Mouse (Mus musculus) midbrain, embryonic 11.5 days (tissue): ENCODE measurements around the gene Ptprm. TPM values are rescaled to one million over a fixed set of nuclear protein-coding genes. Genes with fewer than 3 reads are reported as not detected.
A peak's percentile ranks its signal among the peaks of the same experiment; 100 is the strongest.

Experiments used
- ATAC-seq: fragments of 200-750 bp; cut with Nextera tagmentation; 2 replicates; pipeline ENCODE4 v1.8.0; 2017; ENCODE audit warnings: moderate TSS enrichment, moderate library complexity; ENCODE audit not compliant: low FRiP score
- DNase-seq: peaks from one replicate; pipeline ENCODE4 v3.0.0; 2015; ENCODE audit warnings: low spot score; ENCODE audit errors: missing footprints
- H3K27ac ChIP-seq: fragments of 300-500 bp; sonication (generic); 2 replicates; pipeline ENCODE4 v1.5.1; 2014; ENCODE audit warnings: low read depth, low read length
- H3K27me3 ChIP-seq: fragments of 300-500 bp; sonication (generic); 2 replicates; pipeline ENCODE4 v1.6.1; 2014; ENCODE audit warnings: mild to moderate bottlenecking, low read length, moderate library complexity, mixed read lengths; ENCODE audit not compliant: control insufficient read depth, insufficient read depth
- H3K36me3 ChIP-seq: fragments of 300-500 bp; sonication (generic); 2 replicates; pipeline ENCODE4 v1.6.1; 2014; ENCODE audit warnings: mild to moderate bottlenecking, low read length, moderate library complexity, mixed read lengths; ENCODE audit not compliant: control insufficient read depth, insufficient read depth
- H3K4me1 ChIP-seq: fragments of 300-500 bp; sonication (generic); 2 replicates; pipeline ENCODE4 v1.6.1; 2014; ENCODE audit warnings: low read length; ENCODE audit not compliant: control insufficient read depth, insufficient read depth
- H3K4me2 ChIP-seq: fragments of 300-500 bp; sonication (generic); 2 replicates; pipeline ENCODE4 v1.6.1; 2014; ENCODE audit warnings: mild to moderate bottlenecking, moderate library complexity
- H3K4me3 ChIP-seq: fragments of 300-500 bp; sonication (generic); 2 replicates; pipeline ENCODE4 v1.5.1; 2014; ENCODE audit warnings: low read depth, low read length
- H3K9ac ChIP-seq: fragments of 300-500 bp; sonication (generic); 2 replicates; pipeline ENCODE4 v1.6.1; 2014; ENCODE audit warnings: low read length
- H3K9me3 ChIP-seq: fragments of 300-500 bp; sonication (generic); 2 replicates; pipeline ENCODE4 v1.6.1; 2016; ENCODE audit warnings: low read length; ENCODE audit not compliant: control insufficient read depth
- WGBS: fragments of 180-500 bp; shearing (Covaris S2); extraction: QIAGEN DNeasy Blood & Tissue Kit; methylation state at CpG from one replicate; pipeline ENCODE4 v1.1.7; 2014; 5-methylcytosine and 5-hydroxymethylcytosine counted together
- polyA plus RNA-seq: library from polyadenylated mRNA; unstranded; fragments of >200 nt; fragmentation: Nextera tagmentation; extraction: Ambion mirVana; gene quantifications from 2 replicates; pipeline ENCODE4 v1.2.1, GENCODE M21; 2014

Gene Ptprm
- polyA plus RNA-seq, 1 experiment from 2014 or later: 8.9 TPM

GRCm38 (mm10) chr17:66779026-66779425 is 575.2 kb downstream of the Ptprm start:
- ATAC-seq (no peak), DNase-seq (peak; percentile 77)
- Histone ChIP-seq H3K27me3 (no peaks in the 10 kb centered on the region), H3K27ac (no peak overlapping the region), H3K36me3 (no peaks in the 10 kb centered on the region), H3K4me1 (no peaks in the 10 kb centered on the region), H3K9ac (no peak overlapping the region), H3K4me3 (no peak overlapping the region), H3K4me2 (no peak overlapping the region), H3K9me3 (no peaks in the 10 kb centered on the region)
- 77% methylated on average over 1 of the region's 1 CpGs for WGBS

- Histone ChIP-seq H3K4me1 (no peaks in the 10 kb centered on the region), H3K9me3 (no peaks in the 10 kb centered on the region), H3K27ac (no peak overlapping the region), H3K27me3 (no peaks in the 10 kb centered on the region), H3K9ac (no peak overlapping the region), H3K36me3 (no peaks in the 10 kb centered on the region), H3K4me2 (no peak overlapping the region), H3K4me3 (no peak overlapping the region)
- peak; percentile 69 for DNase-seq
- 90% methylated on average over 14 of the region's 14 CpGs for WGBS
- ATAC-seq: no peak
These were observed 584.6 kb downstream of the Ptprm start for GRCm38 (mm10) chr17:66769365-66770363.

GRCm38 (mm10) chr17:66768689-66769275 is 585.5 kb downstream of the Ptprm start:
- no peak overlapping the region for H3K27ac ChIP-seq
- no peak overlapping the region for H3K4me3 ChIP-seq
- no peaks in the 10 kb centered on the region for H3K27me3 ChIP-seq
- no peak overlapping the region for H3K9ac ChIP-seq
- no peak overlapping the region for H3K4me2 ChIP-seq
- H3K4me1 ChIP-seq: no peaks in the 10 kb centered on the region
- DNase-seq (peak; percentile 77), ATAC-seq (peak; percentile 46; the same call in 1 of the 2 replicates)
- H3K9me3 ChIP-seq: no peaks in the 10 kb centered on the region
- WGBS: 60% methylated on average over 11 of the region's 11 CpGs
- H3K36me3 ChIP-seq: no peaks in the 10 kb centered on the region

GRCm38 (mm10) chr17:66766166-66766565 is 588.1 kb downstream of the Ptprm start:
- no peaks in the 10 kb centered on the region for H3K9me3 ChIP-seq
- WGBS: 90% methylated on average over 6 of the region's 6 CpGs
- ATAC-seq (no peak), DNase-seq (peak; percentile 67)
- H3K27ac ChIP-seq: no peak overlapping the region
- no peak overlapping the region for H3K4me3 ChIP-seq
- H3K4me1 ChIP-seq: 0 out of 2 replicates have a peak, but pooled peaks cover 7% of the 10 kb centered on the region
- no peaks in the 10 kb centered on the region for H3K36me3 ChIP-seq
- H3K9ac ChIP-seq: no peak overlapping the region
- H3K4me2 ChIP-seq: no peak overlapping the region
- H3K27me3 ChIP-seq: no peaks in the 10 kb centered on the region

GRCm38 (mm10) chr17:66764435-66764834 is 589.8 kb downstream of the Ptprm start:
- Histone ChIP-seq H3K9me3 (no peaks in the 10 kb centered on the region), H3K36me3 (no peaks in the 10 kb centered on the region), H3K4me3 (no peak overlapping the region), H3K4me2 (no peak overlapping the region), H3K9ac (no peak overlapping the region), H3K27ac (no peak overlapping the region), H3K4me1 (0 out of 2 replicates have a peak, but pooled peaks cover 8% of the 10 kb centered on the region), H3K27me3 (no peaks in the 10 kb centered on the region)
- ATAC-seq: no peak
- DNase-seq: no peak
- 81% methylated on average over 2 of the region's 2 CpGs for WGBS

GRCm38 (mm10) chr17:66762716-66763115 is 591.5 kb downstream of the Ptprm start:
- no peak for DNase-seq
- no peak overlapping the region for H3K4me3 ChIP-seq
- H3K27ac ChIP-seq: no peak overlapping the region
- H3K9ac ChIP-seq: no peak overlapping the region
- H3K9me3 ChIP-seq: no peaks in the 10 kb centered on the region
- no peaks in the 10 kb centered on the region for H3K27me3 ChIP-seq
- H3K36me3 ChIP-seq: no peaks in the 10 kb centered on the region
- WGBS: 88% methylated on average over 10 of the region's 10 CpGs
- no peak overlapping the region for H3K4me2 ChIP-seq
- 0 out of 2 replicates have a peak, but pooled peaks cover 8% of the 10 kb centered on the region for H3K4me1 ChIP-seq
- no peak for ATAC-seq

- no peak overlapping the region for H3K27ac ChIP-seq
- H3K36me3 ChIP-seq: no peaks in the 10 kb centered on the region
- DNase-seq (peak; percentile 89), ATAC-seq (peak; percentile 36; the same call in 1 of the 2 replicates)
- no peak overlapping the region for H3K4me3 ChIP-seq
- H3K9me3 ChIP-seq: no peaks in the 10 kb centered on the region
- no peaks in the 10 kb centered on the region for H3K27me3 ChIP-seq
- no peak overlapping the region for H3K4me2 ChIP-seq
- H3K9ac ChIP-seq: no peak overlapping the region
- WGBS: 58% methylated on average over 26 of the region's 26 CpGs
- H3K4me1 ChIP-seq: peaks cover 8% of the 10 kb centered on the region; the same call in 1 of the 2 replicates
These were observed 592.6 kb downstream of the Ptprm start for GRCm38 (mm10) chr17:66761326-66762296.

- Histone ChIP-seq H3K4me3 (no peak overlapping the region), H3K4me1 (peaks cover 12% of the 10 kb centered on the region; the same call in 1 of the 2 replicates), H3K4me2 (no peak overlapping the region), H3K27ac (peak overlapping the region; percentile 17; the same call in 1 of the 2 replicates), H3K9ac (no peak overlapping the region), H3K36me3 (no peaks in the 10 kb centered on the region), H3K27me3 (no peaks in the 10 kb centered on the region), H3K9me3 (no peaks in the 10 kb centered on the region)
- peak; percentile 86 for DNase-seq
- whole genome bisulfite sequencing: 55% methylated on average over 10 of the region's 10 CpGs
- peak; percentile 75 for ATAC-seq
These were observed 597.2 kb downstream of the Ptprm start for GRCm38 (mm10) chr17:66757025-66757511.
